Mouse (Mus musculus): ENCODE measurements around the gene Tfeb. TPM values are rescaled to one million over a fixed set of nuclear protein-coding genes. Genes with fewer than 3 reads are reported as not detected.

The Tfeb gene
- polyA plus RNA-seq, 1 experiment from 2014 or later = 2.1 TPM

- H3K27me3 ChIP-seq (ENCODE audit: control insufficient read depth, insufficient read depth, low read length) = no peaks in the 10 kb centered on the region
- H3K9me3 ChIP-seq (ENCODE audit: control insufficient read depth, low read length) = no peaks in the 10 kb centered on the region
- no peaks in the 10 kb centered on the region for H3K36me3 ChIP-seq (ENCODE audit: control insufficient read depth, insufficient read depth, low read length)
- H3K27ac ChIP-seq (ENCODE audit: low read depth, low read length) = no peak overlapping the region
- 5% methylated on average over 4 of the region's 4 CpGs for WGBS
- H3K4me1 ChIP-seq (ENCODE audit: control insufficient read depth, insufficient read depth, low read length) = peaks cover 3% of the 10 kb centered on the region
- ATAC-seq (ENCODE audit: low FRiP score) (no peak), DNase-seq (ENCODE audit: low spot score, missing footprints) (no peak)
- H3K9ac ChIP-seq (ENCODE audit: low read length) = no peak overlapping the region; the same call in 1 of the 2 replicates
- no peak overlapping the region for H3K4me2 ChIP-seq
- H3K4me3 ChIP-seq (ENCODE audit: low read depth, low read length) = no peak overlapping the region
These were observed 51.5 kb downstream of the Tfeb start for GRCm38 (mm10) chr17:47788306-47788705.

- no peaks in the 10 kb centered on the region for H3K27me3 ChIP-seq (ENCODE audit: control insufficient read depth, insufficient read depth, low read length)
- WGBS = 63% methylated on average over 6 of the region's 6 CpGs
- H3K27ac ChIP-seq (ENCODE audit: low read depth, low read length) = no peak overlapping the region
- no peak overlapping the region for H3K9ac ChIP-seq (ENCODE audit: low read length)
- no peak overlapping the region for H3K4me2 ChIP-seq
- H3K4me1 ChIP-seq (ENCODE audit: control insufficient read depth, insufficient read depth, low read length) = peaks cover 3% of the 10 kb centered on the region
- H3K36me3 ChIP-seq (ENCODE audit: control insufficient read depth, insufficient read depth, low read length) = no peaks in the 10 kb centered on the region
- DNase-seq (ENCODE audit: low spot score, missing footprints) = no peak
- no peak overlapping the region for H3K4me3 ChIP-seq (ENCODE audit: low read depth, low read length)
- ATAC-seq (ENCODE audit: low FRiP score) = no peak
- H3K9me3 ChIP-seq (ENCODE audit: control insufficient read depth, low read length) = no peaks in the 10 kb centered on the region
These were observed 52.2 kb downstream of the Tfeb start for GRCm38 (mm10) chr17:47788996-47789395.

GRCm38 (mm10) chr17:47792098-47792863, 55.5 kb downstream of the Tfeb start:
- no peak overlapping the region for H3K4me3 ChIP-seq (ENCODE audit: low read depth, low read length)
- no peaks in the 10 kb centered on the region for H3K36me3 ChIP-seq (ENCODE audit: control insufficient read depth, insufficient read depth, low read length)
- no peak overlapping the region for H3K4me2 ChIP-seq
- H3K27me3 ChIP-seq (ENCODE audit: control insufficient read depth, insufficient read depth, low read length) = no peaks in the 10 kb centered on the region
- H3K4me1 ChIP-seq (ENCODE audit: control insufficient read depth, insufficient read depth, low read length) = peaks cover 3% of the 10 kb centered on the region
- DNase-seq (ENCODE audit: low spot score, missing footprints) (peak; percentile 97), ATAC-seq (ENCODE audit: low FRiP score) (peak; percentile 60)
- WGBS = 23% methylated on average over 15 of the region's 15 CpGs
- no peaks in the 10 kb centered on the region for H3K9me3 ChIP-seq (ENCODE audit: control insufficient read depth, low read length)
- H3K27ac ChIP-seq (ENCODE audit: low read depth, low read length) = no peak overlapping the region
- no peak overlapping the region for H3K9ac ChIP-seq (ENCODE audit: low read length)

DNA sequence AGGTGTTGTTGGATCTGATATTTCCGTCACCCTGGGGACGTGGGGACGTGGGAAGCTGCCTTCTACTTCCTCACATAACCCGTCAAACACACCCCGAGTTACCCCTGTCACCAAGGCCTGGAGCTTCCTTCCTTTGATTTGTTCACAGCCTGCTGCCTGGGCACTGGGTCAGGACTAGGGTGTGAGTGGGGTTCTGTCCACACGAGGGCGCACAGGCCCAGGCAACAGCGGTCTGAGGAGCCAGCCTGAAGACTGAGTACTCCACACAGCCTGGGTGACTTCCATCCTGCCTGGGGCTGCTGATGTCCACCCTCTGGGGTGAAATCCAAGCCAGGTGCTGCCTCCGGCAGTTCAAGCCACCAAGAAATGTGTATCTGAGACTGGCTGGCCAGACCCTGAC, 56.5 kb downstream of the Tfeb start:
- no peaks in the 10 kb centered on the region for H3K9me3 ChIP-seq (ENCODE audit: control insufficient read depth, low read length)
- no peak overlapping the region for H3K9ac ChIP-seq (ENCODE audit: low read length)
- H3K27ac ChIP-seq (ENCODE audit: low read depth, low read length) = no peak overlapping the region
- no peak overlapping the region for H3K4me3 ChIP-seq (ENCODE audit: low read depth, low read length)
- no peaks in the 10 kb centered on the region; the same call in 1 of the 2 replicates for H3K4me1 ChIP-seq (ENCODE audit: control insufficient read depth, insufficient read depth, low read length)
- no peak overlapping the region for H3K4me2 ChIP-seq
- 13% methylated on average over 9 of the region's 9 CpGs for WGBS
- DNase-seq (ENCODE audit: low spot score, missing footprints) (peak; percentile 98), ATAC-seq (ENCODE audit: low FRiP score) (peak; percentile 70; the same call in 1 of the 2 replicates)
- H3K27me3 ChIP-seq (ENCODE audit: control insufficient read depth, insufficient read depth, low read length) = no peaks in the 10 kb centered on the region
- no peaks in the 10 kb centered on the region for H3K36me3 ChIP-seq (ENCODE audit: control insufficient read depth, insufficient read depth, low read length)

- ATAC-seq (ENCODE audit: low FRiP score) (peak; percentile 31; the same call in 1 of the 2 replicates), DNase-seq (ENCODE audit: low spot score, missing footprints) (peak; percentile 93)
- no peaks in the 10 kb centered on the region for H3K9me3 ChIP-seq (ENCODE audit: control insufficient read depth, low read length)
- H3K9ac ChIP-seq (ENCODE audit: low read length) = no peak overlapping the region
- no peaks in the 10 kb centered on the region for H3K27me3 ChIP-seq (ENCODE audit: control insufficient read depth, insufficient read depth, low read length)
- H3K36me3 ChIP-seq (ENCODE audit: control insufficient read depth, insufficient read depth, low read length) = no peaks in the 10 kb centered on the region
- H3K4me3 ChIP-seq (ENCODE audit: low read depth, low read length) = no peak overlapping the region
- no peak overlapping the region for H3K27ac ChIP-seq (ENCODE audit: low read depth, low read length)
- H3K4me1 ChIP-seq (ENCODE audit: control insufficient read depth, insufficient read depth, low read length) = no peaks in the 10 kb centered on the region; the same call in 1 of the 2 replicates
- 48% methylated on average over 3 of the region's 3 CpGs for WGBS
- no peak overlapping the region for H3K4me2 ChIP-seq
These were observed 58.6 kb downstream of the Tfeb start for GRCm38 (mm10) chr17:47795446-47795845.

- ATAC-seq (ENCODE audit: low FRiP score) = no peak
These were observed 59.5 kb downstream of the Tfeb start for GRCm38 (mm10) chr17:47796156-47796816.

DNA sequence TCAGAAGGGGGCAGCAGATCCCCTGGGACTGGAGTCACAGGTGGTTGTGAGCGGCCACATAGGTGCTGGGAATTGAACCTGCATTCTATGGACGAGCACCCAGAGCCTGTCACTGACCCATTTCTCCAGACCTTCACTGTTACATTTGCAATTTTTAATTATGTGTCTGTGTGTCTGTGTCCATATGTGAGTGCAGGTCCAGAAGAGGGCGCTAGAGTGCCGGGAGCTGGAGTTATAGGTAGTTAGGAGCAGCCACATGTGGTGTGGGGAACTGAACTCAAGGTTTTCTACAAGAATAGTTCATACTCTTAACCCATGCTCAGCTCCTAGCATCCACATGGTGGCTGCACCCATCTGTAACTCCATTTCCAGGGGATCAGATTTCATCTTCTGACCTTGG, 60.1 kb downstream of the Tfeb start:
- Histone ChIP-seq H3K4me3 (ENCODE audit: low read depth, low read length) (no peak overlapping the region), H3K9me3 (ENCODE audit: control insufficient read depth, low read length) (no peaks in the 10 kb centered on the region), H3K9ac (ENCODE audit: low read length) (no peak overlapping the region), H3K4me2 (no peak overlapping the region), H3K36me3 (ENCODE audit: control insufficient read depth, insufficient read depth, low read length) (no peaks in the 10 kb centered on the region), H3K4me1 (ENCODE audit: control insufficient read depth, insufficient read depth, low read length) (no peaks in the 10 kb centered on the region; the same call in 1 of the 2 replicates), H3K27ac (ENCODE audit: low read depth, low read length) (no peak overlapping the region), H3K27me3 (ENCODE audit: control insufficient read depth, insufficient read depth, low read length) (no peaks in the 10 kb centered on the region)
- DNase-seq (ENCODE audit: low spot score, missing footprints) = no peak
- WGBS = 69% methylated on average over 4 of the region's 4 CpGs
- no peak for ATAC-seq (ENCODE audit: low FRiP score)

More at GRCm38 (mm10) chr17:47796156-47796816, 59.5 kb downstream of the Tfeb start:
- Histone ChIP-seq H3K4me1 (ENCODE audit: control insufficient read depth, insufficient read depth, low read length) (no peaks in the 10 kb centered on the region; the same call in 1 of the 2 replicates), H3K4me2 (no peak overlapping the region), H3K9me3 (ENCODE audit: control insufficient read depth, low read length) (no peaks in the 10 kb centered on the region), H3K36me3 (ENCODE audit: control insufficient read depth, insufficient read depth, low read length) (no peaks in the 10 kb centered on the region), H3K27ac (ENCODE audit: low read depth, low read length) (no peak overlapping the region; the same call in 1 of the 2 replicates), H3K4me3 (ENCODE audit: low read depth, low read length) (no peak overlapping the region), H3K9ac (ENCODE audit: low read length) (peak overlapping the region; percentile 3; the same call in 1 of the 2 replicates), H3K27me3 (ENCODE audit: control insufficient read depth, insufficient read depth, low read length) (no peaks in the 10 kb centered on the region)
- no peak for DNase-seq (ENCODE audit: low spot score, missing footprints)
- 74% methylated on average over 16 of the region's 16 CpGs for WGBS

GRCm38 (mm10) chr17:47797383-47797782, 60.6 kb downstream of the Tfeb start:
- WGBS = 79% methylated on average over 9 of the region's 9 CpGs
- H3K27ac ChIP-seq (ENCODE audit: low read depth, low read length) = no peak overlapping the region
- H3K27me3 ChIP-seq (ENCODE audit: control insufficient read depth, insufficient read depth, low read length) = no peaks in the 10 kb centered on the region
- H3K9me3 ChIP-seq (ENCODE audit: control insufficient read depth, low read length) = no peaks in the 10 kb centered on the region
- no peak for DNase-seq (ENCODE audit: low spot score, missing footprints)
- no peak overlapping the region for H3K4me3 ChIP-seq (ENCODE audit: low read depth, low read length)
- no peaks in the 10 kb centered on the region; the same call in 1 of the 2 replicates for H3K4me1 ChIP-seq (ENCODE audit: control insufficient read depth, insufficient read depth, low read length)
- ATAC-seq (ENCODE audit: low FRiP score) = no peak
- H3K4me2 ChIP-seq = no peak overlapping the region
- no peaks in the 10 kb centered on the region for H3K36me3 ChIP-seq (ENCODE audit: control insufficient read depth, insufficient read depth, low read length)
- H3K9ac ChIP-seq (ENCODE audit: low read length) = no peak overlapping the region

DNA sequence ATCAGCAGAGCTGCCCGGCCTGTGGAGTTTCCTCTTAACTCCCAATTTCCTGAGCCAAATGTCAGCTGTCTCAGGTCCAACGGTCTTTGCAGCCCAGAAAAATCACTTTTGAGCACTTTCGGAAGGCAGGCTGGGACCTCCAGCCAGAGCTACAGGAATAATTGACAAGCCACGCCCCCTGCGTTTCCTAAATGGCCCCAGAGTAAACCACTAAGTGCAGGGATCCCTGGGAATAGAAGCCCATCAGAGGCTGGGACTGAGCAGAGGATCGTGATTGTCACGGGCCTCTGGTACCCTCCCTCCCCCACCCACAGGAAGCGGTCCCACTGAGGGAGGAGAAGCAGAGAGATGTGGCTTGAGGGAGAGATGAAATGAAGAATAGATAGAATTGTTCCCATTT, 66.0 kb downstream of the Tfeb start:
- peaks cover 8% of the 10 kb centered on the region; the same call in 1 of the 2 replicates for H3K4me1 ChIP-seq (ENCODE audit: control insufficient read depth, insufficient read depth, low read length)
- H3K9ac ChIP-seq (ENCODE audit: low read length) = no peak overlapping the region
- no peaks in the 10 kb centered on the region for H3K36me3 ChIP-seq (ENCODE audit: control insufficient read depth, insufficient read depth, low read length)
- DNase-seq (ENCODE audit: low spot score, missing footprints) = no peak
- no peak for ATAC-seq (ENCODE audit: low FRiP score)
- no peak overlapping the region for H3K27ac ChIP-seq (ENCODE audit: low read depth, low read length)
- WGBS = 22% methylated on average over 8 of the region's 8 CpGs
- H3K9me3 ChIP-seq (ENCODE audit: control insufficient read depth, low read length) = no peaks in the 10 kb centered on the region
- H3K4me2 ChIP-seq = no peak overlapping the region
- H3K27me3 ChIP-seq (ENCODE audit: control insufficient read depth, insufficient read depth, low read length) = no peaks in the 10 kb centered on the region
- no peak overlapping the region for H3K4me3 ChIP-seq (ENCODE audit: low read depth, low read length)

Data from midbrain, embryonic 11.5 days (tissue).